Mouse (Mus musculus) liver, adult 2 months (tissue): Measurements from ENCODE around the gene Taf8. TPM values are rescaled to one million over a fixed set of nuclear protein-coding genes. Genes with fewer than 3 reads are reported as not detected.

Source experiments
- DNase-seq: peaks from one replicate; pipeline ENCODE4 v3.0.0-alpha.2; 2011; ENCODE audit warnings: low read depth, low spot score; ENCODE audit errors: extremely low read depth
- H3K27ac ChIP-seq: fragments of 200-500 bp; replicated peaks from 2 replicates; pipeline ENCODE4 v1.5.1; 2012; ENCODE audit warnings: low read depth, mild to moderate bottlenecking, control low read depth, inconsistent platforms, low read length; ENCODE audit not compliant: insufficient read depth
- H3K27me3 ChIP-seq: fragments of 200-500 bp; 2 replicates; pipeline ENCODE4 v1.6.1; 2012; ENCODE audit warnings: mild to moderate bottlenecking, moderate library complexity, low read length, inconsistent platforms; ENCODE audit not compliant: control insufficient read depth, insufficient read depth
- H3K36me3 ChIP-seq: fragments of 200-500 bp; 2 replicates; pipeline ENCODE4 v1.6.1; 2012; ENCODE audit warnings: low read length, inconsistent platforms; ENCODE audit not compliant: control insufficient read depth, insufficient read depth
- H3K4me1 ChIP-seq: fragments of 200-500 bp; 2 replicates; pipeline ENCODE4 v1.6.1; 2011; ENCODE audit warnings: low read length; ENCODE audit not compliant: control insufficient read depth, insufficient read depth
- H3K4me3 ChIP-seq: fragments of 200-500 bp; 2 replicates; pipeline ENCODE4 v1.5.1; 2011; ENCODE audit warnings: low read depth, mild to moderate bottlenecking, control low read depth, low read length, moderate library complexity; ENCODE audit not compliant: insufficient read depth
- H3K79me2 ChIP-seq: fragments of 200-500 bp; 2 replicates; pipeline ENCODE4 v1.6.1; 2012; ENCODE audit warnings: inconsistent platforms, mild to moderate bottlenecking, low read length, moderate library complexity; ENCODE audit not compliant: control insufficient read depth, insufficient read depth
- H3K9ac ChIP-seq: fragments of 200-500 bp; 2 replicates; pipeline ENCODE4 v1.6.1; 2012; ENCODE audit warnings: low read depth, mild to moderate bottlenecking, control low read depth, inconsistent platforms, low read length
- CTCF ChIP-seq: fragments of 200-500 bp; IDR thresholded peaks from 2 replicates; pipeline ENCODE4 v1.5.1; 2011; ENCODE audit warnings: low read depth, low read length, control low read depth
- POLR2A ChIP-seq: fragments of 200-500 bp; IDR thresholded peaks from 2 replicates; pipeline ENCODE4 v1.6.1; 2011; ENCODE audit warnings: low read length, control low read depth; ENCODE audit not compliant: insufficient read depth; ENCODE audit errors: extremely low read depth
- WGBS: fragments of 180-500 bp; shearing (Covaris S2); methylation state at CpG from one replicate; pipeline ENCODE4 v1.1.7; 2018; 5-methylcytosine and 5-hydroxymethylcytosine counted together
- polyA plus RNA-seq: library from polyadenylated mRNA; depleted of rRNA; stranded (reverse); fragments of >200 nt; gene quantifications from 2 replicates; pipeline ENCODE4 v1.2.3, GENCODE M21; 2012
- total RNA-seq: library from RNA; depleted of rRNA; stranded (reverse); fragments of >200 nt; gene quantifications from 2 replicates; pipeline ENCODE4 v1.2.3, GENCODE M21; 2014

The Taf8 gene
- total and polyA plus RNA-seq, 2 experiments = 8.2 to 9.6 TPM

DNA sequence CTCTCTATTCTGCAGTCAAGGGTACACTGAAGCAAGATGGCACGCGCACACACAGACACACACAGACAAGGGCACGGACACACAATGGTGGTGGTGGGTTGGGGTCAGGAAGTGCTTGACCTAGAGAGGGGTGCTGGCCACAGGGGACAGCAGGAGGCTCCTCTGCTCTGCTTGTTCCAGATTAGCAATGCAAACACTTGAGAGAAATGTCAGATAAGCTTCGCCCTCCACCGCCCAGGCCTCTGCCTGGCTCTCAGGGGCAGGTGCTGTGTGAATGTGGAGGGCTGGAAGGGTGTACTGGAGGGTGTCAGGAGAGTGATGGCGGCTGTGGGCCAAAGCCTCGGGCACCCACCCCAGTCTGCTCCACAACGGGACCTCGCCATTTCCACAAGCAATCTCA lies 56.1 kb downstream of the Taf8 start:
- H3K27ac ChIP-seq = no peak overlapping the region
- peaks cover 30% of the 10 kb centered on the region for H3K4me1 ChIP-seq
- WGBS = 83% methylated on average over 9 of the region's 9 CpGs
- no peak overlapping the region for H3K9ac ChIP-seq
- peaks cover 7% of the 10 kb centered on the region for H3K36me3 ChIP-seq
- no peaks in the 10 kb centered on the region for H3K27me3 ChIP-seq
- H3K4me3 ChIP-seq = no peak overlapping the region
- H3K79me2 ChIP-seq = peaks cover 57% of the 10 kb centered on the region
- no peak for TF ChIP-seq POLR2A
- no peak for TF ChIP-seq CTCF
- no peak for DNase-seq

DNA sequence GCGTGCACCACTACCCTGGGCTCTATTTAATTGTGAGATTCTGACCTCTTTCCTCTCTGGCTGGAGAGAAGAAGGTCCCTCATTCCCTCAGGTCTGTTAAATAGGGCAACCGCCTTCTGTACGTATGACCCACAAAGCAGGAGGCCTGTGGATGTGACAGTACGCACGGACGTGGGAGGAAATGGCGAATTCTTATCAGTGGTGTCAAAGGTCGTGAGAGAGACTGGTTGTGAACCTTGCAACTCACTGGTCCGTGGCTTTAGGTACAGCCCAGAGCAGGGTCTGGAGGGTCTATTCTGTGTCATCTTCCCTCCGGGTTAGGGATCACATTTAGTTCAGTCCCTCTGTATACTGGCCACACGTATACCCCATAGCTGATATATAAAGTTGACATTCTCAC lies 56.6 kb downstream of the Taf8 start:
- peak overlapping the region; percentile 9; the same call in 1 of the 2 replicates for H3K27ac ChIP-seq
- no peak for TF ChIP-seq CTCF
- TF ChIP-seq POLR2A = no peak
- H3K79me2 ChIP-seq = peaks cover 62% of the 10 kb centered on the region
- H3K36me3 ChIP-seq = peaks cover 7% of the 10 kb centered on the region
- whole genome bisulfite sequencing = 22% methylated on average over 11 of the region's 11 CpGs
- H3K27me3 ChIP-seq = no peaks in the 10 kb centered on the region
- H3K9ac ChIP-seq = no peak overlapping the region
- DNase-seq = peak; percentile 77
- peaks cover 35% of the 10 kb centered on the region for H3K4me1 ChIP-seq
- no peak overlapping the region for H3K4me3 ChIP-seq

DNA sequence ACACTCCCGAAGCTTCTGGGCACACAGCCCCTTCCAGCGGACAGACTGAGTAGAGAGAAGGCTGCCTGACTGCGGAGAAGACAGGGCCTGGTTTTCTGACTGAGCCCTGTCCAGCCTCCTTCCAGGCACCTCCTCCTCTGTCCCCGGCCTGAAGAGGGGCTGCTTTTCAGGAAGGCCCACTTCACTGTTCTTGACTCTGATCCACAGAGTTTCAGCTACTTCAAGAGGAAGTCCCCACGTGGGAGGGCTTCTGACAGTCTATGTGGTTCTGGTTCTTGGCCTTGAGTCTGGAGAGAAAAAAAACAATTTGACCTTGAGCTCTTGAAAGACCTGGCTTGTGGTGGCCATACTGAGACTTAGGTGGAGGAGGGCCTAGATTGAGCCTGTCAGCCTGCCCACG lies 58.0 kb downstream of the Taf8 start:
- Histone ChIP-seq H3K4me3 (no peak overlapping the region), H3K27me3 (no peaks in the 10 kb centered on the region), H3K27ac (peak overlapping the region; percentile 35; the same call in 1 of the 2 replicates), H3K36me3 (peaks cover 7% of the 10 kb centered on the region), H3K79me2 (peaks cover 62% of the 10 kb centered on the region), H3K4me1 (peaks cover 40% of the 10 kb centered on the region), H3K9ac (no peak overlapping the region)
- WGBS = 57% methylated on average over 6 of the region's 6 CpGs
- TF ChIP-seq CTCF (no peak), POLR2A (no peak)
- DNase-seq = no peak

DNA sequence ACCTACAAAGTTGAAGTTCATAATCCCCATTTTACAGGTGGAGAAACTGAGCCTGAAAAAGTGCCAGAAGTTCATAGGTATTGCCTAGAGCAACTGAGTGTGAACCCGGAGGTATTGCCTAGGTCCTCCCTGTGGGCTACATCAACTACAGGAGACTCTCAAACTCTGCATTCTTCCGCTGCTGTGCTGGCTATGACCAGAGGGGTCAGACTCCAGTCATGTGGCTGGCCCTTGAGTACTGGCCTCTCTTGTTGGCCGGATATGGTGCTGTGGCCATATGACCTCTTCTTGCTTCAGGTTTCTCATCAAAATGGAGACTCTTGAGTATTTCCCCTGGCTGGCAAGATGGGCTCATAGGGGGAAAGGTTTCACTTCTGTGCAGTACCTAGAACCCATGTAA lies 59.8 kb downstream of the Taf8 start:
- Histone ChIP-seq H3K4me3 (no peak overlapping the region), H3K36me3 (peaks cover under 1% of the 10 kb centered on the region; the same call in 1 of the 2 replicates), H3K9ac (no peak overlapping the region), H3K27me3 (no peaks in the 10 kb centered on the region), H3K4me1 (peaks cover 44% of the 10 kb centered on the region), H3K27ac (peak overlapping the region; percentile 82), H3K79me2 (peaks cover 61% of the 10 kb centered on the region)
- TF ChIP-seq POLR2A (no peak), CTCF (peak; percentile 22; the same call in 1 of the 2 replicates)
- 46% methylated on average over 3 of the region's 3 CpGs for WGBS
- DNase-seq = peak; percentile 48

DNA sequence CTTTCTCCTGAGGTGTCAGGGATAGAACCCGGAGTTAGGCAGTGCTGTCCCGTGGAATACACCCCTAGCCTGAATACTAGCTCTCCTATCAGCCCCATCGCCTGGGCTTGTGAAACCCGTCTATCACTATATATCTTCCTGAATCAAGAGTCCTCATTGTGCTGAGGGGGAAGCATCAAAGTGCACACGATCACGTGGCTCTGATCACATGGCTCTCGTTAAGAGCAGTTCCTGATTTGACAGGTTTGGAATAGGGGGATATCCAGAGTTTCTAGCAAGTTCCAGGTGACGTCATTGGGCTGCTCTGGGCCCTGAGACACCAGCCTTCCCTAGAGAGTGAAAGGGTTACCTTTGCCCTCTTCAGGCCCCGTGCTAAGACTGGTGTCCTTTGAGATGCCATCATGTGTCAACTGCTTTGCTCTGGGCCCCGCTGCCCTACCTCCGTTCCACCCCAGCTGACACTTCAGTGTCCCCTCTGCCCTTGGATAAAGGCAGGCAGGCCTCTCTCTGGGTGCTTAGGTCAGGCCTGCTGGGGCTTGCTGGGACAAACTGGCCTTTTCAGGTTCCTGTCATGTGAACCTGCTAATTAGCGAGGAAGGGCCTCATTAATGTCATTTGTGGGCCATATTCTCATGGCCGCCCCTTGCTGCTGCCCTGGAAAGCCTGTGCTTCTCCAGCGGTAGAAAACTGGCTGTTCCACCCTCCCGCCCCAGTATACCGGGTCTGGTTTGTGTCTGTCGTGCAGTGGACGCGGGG lies 60.6 kb downstream of the Taf8 start:
- H3K27ac ChIP-seq = peak overlapping the region; percentile 82
- no peaks in the 10 kb centered on the region for H3K27me3 ChIP-seq
- H3K9ac ChIP-seq = 0 out of 2 replicates have a peak overlapping the region, but pooled peaks have one; percentile 1
- peaks cover 57% of the 10 kb centered on the region for H3K79me2 ChIP-seq
- H3K36me3 ChIP-seq = no peaks in the 10 kb centered on the region
- DNase-seq = peak; percentile 62
- WGBS = 59% methylated on average over 19 of the region's 19 CpGs
- peaks cover 44% of the 10 kb centered on the region for H3K4me1 ChIP-seq
- H3K4me3 ChIP-seq = no peak overlapping the region
- no peak for TF ChIP-seq POLR2A
- TF ChIP-seq CTCF = no peak

DNA sequence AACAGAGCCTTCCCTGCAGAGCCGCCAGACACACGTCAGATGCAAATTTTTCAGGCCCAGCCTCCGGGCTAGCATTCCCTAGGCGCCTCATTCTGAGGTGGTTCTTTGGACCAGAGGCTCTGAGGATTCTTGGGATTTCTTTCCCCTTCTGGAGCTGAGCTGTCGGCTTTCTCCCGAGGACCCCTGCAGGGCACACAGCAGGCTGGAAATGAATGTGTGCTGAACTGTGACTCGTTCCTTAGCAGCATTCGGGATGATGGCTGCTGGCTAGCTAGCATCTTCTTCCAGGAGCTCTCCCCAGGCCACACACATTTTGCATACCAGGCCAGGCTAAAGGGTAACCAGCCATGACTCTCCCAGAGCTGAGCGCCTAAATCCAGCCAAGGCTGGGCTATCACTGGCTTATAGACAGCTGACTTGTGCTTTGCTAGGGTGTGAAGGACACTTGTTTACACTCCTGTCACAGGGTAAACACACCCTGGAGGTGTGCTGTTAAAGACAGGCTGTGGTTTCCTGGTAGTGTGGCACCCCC lies 61.7 kb downstream of the Taf8 start:
- 45% methylated on average over 9 of the region's 9 CpGs for whole genome bisulfite sequencing
- TF ChIP-seq CTCF (no peak), POLR2A (no peak)
- H3K4me1 ChIP-seq = peaks cover 43% of the 10 kb centered on the region

More for the DNA sequence above, 61.7 kb downstream of the Taf8 start:
- Histone ChIP-seq H3K27ac (peak overlapping the region; percentile 82), H3K36me3 (no peaks in the 10 kb centered on the region), H3K27me3 (no peaks in the 10 kb centered on the region), H3K9ac (peak overlapping the region; percentile 11), H3K79me2 (peaks cover 49% of the 10 kb centered on the region), H3K4me3 (no peak overlapping the region)
- DNase-seq = no peak
